Mouse (Mus musculus) forebrain, embryonic 15.5 days (tissue): Measurements from ENCODE around the gene Edn1. TPM values are rescaled to one million over a fixed set of nuclear protein-coding genes. Genes with fewer than 3 reads are reported as not detected.

Source experiments
- ATAC-seq: fragments of 200-750 bp; cut with Nextera tagmentation; replicated peaks from 2 replicates; pipeline ENCODE4 v1.8.0; 2017; ENCODE audit warnings: mild to moderate bottlenecking, moderate TSS enrichment, moderate library complexity
- H3K27ac ChIP-seq: fragments of 300-500 bp; sonication (generic); replicated peaks from 2 replicates; pipeline ENCODE4 v1.5.1; 2015; ENCODE audit warnings: mild to moderate bottlenecking, inconsistent platforms
- H3K27me3 ChIP-seq: fragments of 300-500 bp; sonication (generic); 2 replicates; pipeline ENCODE4 v1.6.1; 2015; ENCODE audit warnings: inconsistent platforms
- H3K36me3 ChIP-seq: fragments of 300-500 bp; sonication (generic); 2 replicates; pipeline ENCODE4 v1.6.1; 2015; ENCODE audit warnings: mild to moderate bottlenecking, inconsistent platforms
- H3K4me1 ChIP-seq: fragments of 300-500 bp; sonication (generic); 2 replicates; pipeline ENCODE4 v1.6.1; 2015; ENCODE audit warnings: inconsistent platforms
- H3K4me2 ChIP-seq: fragments of 300-500 bp; sonication (generic); replicated peaks from 2 replicates; pipeline ENCODE4 v1.6.1; 2015; ENCODE audit warnings: mild to moderate bottlenecking, inconsistent platforms
- H3K4me3 ChIP-seq: fragments of 300-500 bp; sonication (generic); 2 replicates; pipeline ENCODE4 v1.5.1; 2015; ENCODE audit warnings: mild to moderate bottlenecking, inconsistent platforms
- H3K9ac ChIP-seq: fragments of 300-500 bp; sonication (generic); replicated peaks from 2 replicates; pipeline ENCODE4 v1.6.1; 2015; ENCODE audit warnings: mild to moderate bottlenecking, inconsistent platforms
- H3K9me3 ChIP-seq: fragments of 300-500 bp; sonication (generic); 2 replicates; pipeline ENCODE4 v1.6.1; 2016; ENCODE audit warnings: inconsistent platforms
- WGBS: fragments of 180-500 bp; shearing (Covaris S2); methylation state at CpG from one replicate; pipeline ENCODE4 v1.1.7; 2015; ENCODE audit warnings: mixed read lengths; 5-methylcytosine and 5-hydroxymethylcytosine counted together
- polyA plus RNA-seq: library from polyadenylated mRNA; unstranded; fragments of >200 nt; fragmentation: Nextera tagmentation; extraction: Ambion mirVana; gene quantifications from 2 replicates; pipeline ENCODE4 v1.2.1, GENCODE M21; 2015

The Edn1 gene
- polyA plus RNA-seq, 1 experiment from 2014 or later = 1.4 TPM

DNA sequence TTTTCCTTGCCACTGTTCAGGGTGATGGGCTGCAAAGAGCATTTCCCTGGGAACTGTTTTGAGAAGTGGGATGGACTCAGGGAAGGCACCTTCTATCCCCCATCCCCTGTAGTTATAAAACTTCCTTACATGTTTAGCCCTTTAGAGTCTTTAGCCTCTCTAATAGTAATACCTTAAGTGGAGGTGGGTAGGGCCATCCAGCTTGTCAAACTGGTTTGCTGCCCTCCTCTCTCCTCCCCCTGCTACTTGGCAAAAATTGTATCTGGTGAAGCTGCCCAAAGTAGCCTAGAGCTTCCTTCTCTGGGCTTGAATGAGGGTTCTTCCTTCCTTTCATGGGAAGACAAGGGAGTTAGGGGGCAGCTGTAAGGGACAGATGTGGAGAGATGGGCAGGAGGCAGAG is 2.5 kb upstream of the Edn1 start:
- H3K4me3 ChIP-seq = no peak overlapping the region
- H3K9ac ChIP-seq = no peak overlapping the region
- no peak overlapping the region for H3K4me2 ChIP-seq
- no peaks in the 10 kb centered on the region for H3K36me3 ChIP-seq
- H3K27ac ChIP-seq = no peak overlapping the region
- ATAC-seq = no peak
- H3K4me1 ChIP-seq = peaks cover 19% of the 10 kb centered on the region
- H3K9me3 ChIP-seq = no peaks in the 10 kb centered on the region
- H3K27me3 ChIP-seq = peaks cover 9% of the 10 kb centered on the region; the same call in 1 of the 2 replicates

DNA sequence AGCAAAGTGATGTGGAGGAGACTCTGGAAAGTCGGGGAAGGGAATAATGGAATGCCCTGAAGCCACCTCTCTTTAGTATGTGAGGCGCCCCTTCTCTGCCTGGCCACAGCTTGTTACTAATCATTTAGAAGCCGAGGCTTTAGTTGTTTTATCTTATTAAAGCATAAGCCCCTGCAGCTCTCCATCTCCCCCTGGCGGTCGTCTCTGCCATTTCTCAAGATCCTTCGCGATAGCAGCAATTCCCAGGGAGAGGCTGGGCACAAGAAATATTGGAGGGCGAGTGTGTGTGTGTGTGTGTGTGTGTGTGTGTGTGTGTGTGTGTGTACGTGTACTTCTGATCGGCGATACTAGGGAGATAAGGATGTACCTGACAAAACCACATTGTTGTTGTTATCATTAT is 709 bp upstream of the Edn1 start:
- peaks cover 16% of the 10 kb centered on the region; the same call in 1 of the 2 replicates for H3K27me3 ChIP-seq
- peak; percentile 62; the same call in 1 of the 2 replicates for ATAC-seq
- under 1% methylated on average over 11 of the region's 11 CpGs for WGBS
- peak overlapping the region; percentile 84 for H3K4me2 ChIP-seq
- H3K9me3 ChIP-seq = no peaks in the 10 kb centered on the region
- peaks cover 19% of the 10 kb centered on the region for H3K4me1 ChIP-seq
- H3K9ac ChIP-seq = no peak overlapping the region
- no peaks in the 10 kb centered on the region for H3K36me3 ChIP-seq
- peak overlapping the region; percentile 42 for H3K4me3 ChIP-seq
- H3K27ac ChIP-seq = no peak overlapping the region

DNA sequence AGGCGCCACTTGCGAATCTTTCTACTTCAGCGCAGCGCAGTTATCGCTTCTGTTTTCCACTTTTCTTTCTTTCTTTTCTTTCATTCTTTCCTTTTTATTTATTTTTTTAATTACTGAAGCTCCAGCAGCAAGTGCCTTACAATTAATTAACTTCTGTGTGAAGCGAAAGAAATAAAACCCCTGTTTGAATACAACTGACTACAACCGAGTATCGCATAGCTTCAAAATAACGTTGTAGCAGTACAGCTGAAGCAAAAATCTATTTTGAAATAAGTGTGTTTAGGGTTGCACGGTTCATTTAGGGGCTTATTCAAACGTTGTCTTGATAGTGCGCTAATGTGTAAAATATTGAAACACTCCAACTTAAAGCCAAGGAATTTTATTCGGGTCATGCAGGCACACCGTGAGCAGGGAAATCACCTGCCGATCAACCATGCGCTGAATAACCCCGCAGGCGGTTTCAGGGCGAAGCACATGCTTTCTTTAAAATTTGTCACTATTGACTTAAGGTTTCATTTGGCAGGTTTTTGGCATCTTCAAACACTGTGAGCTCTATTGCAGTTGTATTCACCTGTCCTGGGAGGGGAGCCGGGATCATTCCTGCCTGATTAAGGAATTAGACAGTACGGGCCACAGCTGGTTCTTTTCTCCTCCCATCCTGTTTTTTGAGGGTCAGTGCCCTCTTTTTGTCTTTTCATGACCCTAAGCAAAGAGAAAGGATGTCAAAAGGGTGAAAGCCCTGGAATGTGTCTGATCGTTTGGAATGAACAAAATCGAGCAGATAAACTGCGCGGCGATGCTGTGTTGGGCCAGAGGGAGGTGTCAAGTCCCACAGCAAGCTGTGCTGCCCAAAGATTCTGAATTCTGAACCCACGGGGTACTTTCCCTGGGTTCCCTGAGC is 935 bp downstream of the Edn1 start:
- no peak for ATAC-seq
- no peaks in the 10 kb centered on the region for H3K36me3 ChIP-seq
- H3K9me3 ChIP-seq = no peaks in the 10 kb centered on the region
- H3K27me3 ChIP-seq = peaks cover 16% of the 10 kb centered on the region; the same call in 1 of the 2 replicates
- H3K4me3 ChIP-seq = peak overlapping the region; percentile 42
- peak overlapping the region; percentile 84 for H3K4me2 ChIP-seq
- 4% methylated on average over 27 of the region's 27 CpGs for WGBS
- peak overlapping the region; percentile 38; the same call in 1 of the 2 replicates for H3K9ac ChIP-seq
- H3K27ac ChIP-seq = no peak overlapping the region
- H3K4me1 ChIP-seq = peaks cover 19% of the 10 kb centered on the region

DNA sequence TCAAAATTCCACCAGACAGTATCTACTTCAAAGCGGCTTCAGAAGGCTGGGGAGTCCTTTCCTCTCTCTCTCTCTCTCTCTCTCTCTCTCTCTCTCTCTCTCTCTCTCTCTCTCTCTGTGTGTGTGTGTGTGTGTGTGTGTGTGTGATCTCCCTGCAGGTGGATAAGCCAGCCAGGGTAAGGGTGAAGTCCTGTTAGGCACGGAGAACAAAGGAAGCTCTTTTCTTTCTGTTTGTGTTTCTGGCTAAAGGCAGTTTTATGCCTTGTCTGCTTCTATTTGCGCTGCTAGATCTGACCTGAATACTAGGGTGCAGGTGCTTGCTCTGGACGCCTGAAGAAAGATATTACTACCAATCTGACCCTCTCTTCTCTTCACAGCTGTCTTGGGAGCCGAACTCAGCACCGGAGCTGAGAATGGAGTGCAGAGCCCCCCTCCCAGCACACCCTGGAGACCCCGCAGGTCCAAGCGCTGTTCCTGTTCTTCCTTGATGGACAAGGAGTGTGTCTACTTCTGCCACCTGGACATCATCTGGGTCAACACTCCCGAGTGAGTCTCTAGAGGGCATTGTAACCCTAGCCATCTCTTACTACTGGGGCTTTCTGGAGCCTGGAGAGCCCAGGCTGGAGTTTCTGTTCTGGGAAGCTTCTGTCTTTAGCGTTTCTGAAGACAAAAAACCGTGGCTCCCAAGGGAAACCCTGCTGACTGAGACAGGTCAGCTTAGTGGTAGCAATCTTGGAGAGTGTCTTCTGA is 2.1 kb downstream of the Edn1 start:
- WGBS = 21% methylated on average over 11 of the region's 11 CpGs
- H3K9me3 ChIP-seq = no peaks in the 10 kb centered on the region
- no peak overlapping the region for H3K4me2 ChIP-seq
- ATAC-seq = no peak
- H3K36me3 ChIP-seq = no peaks in the 10 kb centered on the region
- H3K9ac ChIP-seq = no peak overlapping the region
- H3K4me1 ChIP-seq = peaks cover 19% of the 10 kb centered on the region
- H3K4me3 ChIP-seq = no peak overlapping the region
- no peak overlapping the region for H3K27ac ChIP-seq
- H3K27me3 ChIP-seq = peaks cover 16% of the 10 kb centered on the region; the same call in 1 of the 2 replicates

DNA sequence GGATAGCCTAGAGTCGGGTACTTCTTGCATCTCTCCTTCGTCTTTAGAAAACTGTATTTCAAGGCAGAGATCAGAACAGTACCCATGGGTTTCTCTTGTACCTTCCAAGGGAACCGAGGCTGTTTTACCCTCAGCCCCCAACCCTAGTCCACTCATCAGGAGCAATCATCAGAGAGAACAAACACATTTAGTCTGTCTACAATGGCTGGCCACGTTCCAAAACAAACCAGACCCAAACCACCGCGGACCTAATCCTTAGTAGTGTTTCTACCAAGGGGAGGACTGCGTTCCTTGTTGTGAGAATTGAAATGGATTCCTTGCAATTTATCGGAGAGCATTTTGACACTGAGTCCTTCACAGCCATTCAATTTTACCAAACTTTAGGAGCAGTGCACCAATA is 2.9 kb downstream of the Edn1 start:
- WGBS = 77% methylated on average over 8 of the region's 8 CpGs
- no peak for ATAC-seq
- peaks cover 16% of the 10 kb centered on the region; the same call in 1 of the 2 replicates for H3K27me3 ChIP-seq

DNA sequence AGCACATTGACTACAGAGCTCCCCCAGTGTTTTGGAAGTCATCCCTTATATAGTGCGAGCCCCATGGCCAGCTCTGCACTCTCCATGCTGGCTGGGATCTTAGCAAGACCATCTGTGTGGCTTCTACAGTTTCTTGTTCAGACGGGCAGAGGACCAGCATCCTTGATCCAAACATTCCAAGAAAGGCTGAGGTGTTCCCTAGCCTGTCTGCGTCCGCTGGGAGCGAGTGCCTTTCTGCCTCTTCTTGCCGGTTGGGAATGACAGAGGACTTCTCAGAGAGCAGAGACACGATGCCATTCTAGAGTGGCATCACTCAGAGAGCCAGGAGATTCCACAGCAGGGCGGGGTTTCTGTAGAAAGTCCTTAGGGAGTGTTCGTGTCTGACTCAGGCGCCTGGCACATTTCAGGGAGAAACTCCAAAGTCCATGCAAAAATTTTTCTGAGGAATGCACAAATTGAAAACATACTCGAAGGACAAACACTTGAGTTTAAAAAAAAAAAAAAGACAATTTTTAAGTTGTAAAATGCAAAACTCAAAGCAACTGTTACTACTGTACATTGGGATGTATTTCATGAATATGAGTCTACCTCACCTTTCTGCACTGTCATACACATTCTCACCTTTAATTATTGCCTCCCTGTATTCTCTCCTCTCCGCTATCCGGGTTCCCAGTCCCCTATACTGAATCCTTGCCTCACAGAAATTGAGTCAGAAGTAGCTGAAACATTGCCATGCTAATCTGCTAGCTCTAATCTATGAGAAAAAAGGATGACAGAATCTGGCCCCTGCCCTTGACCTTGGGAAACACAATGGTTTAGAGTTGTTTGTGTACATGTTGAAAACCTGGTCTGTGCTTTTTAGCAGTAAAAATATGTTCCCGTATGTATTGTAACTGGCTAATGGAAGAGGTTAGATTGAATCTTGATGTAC is 5.9 kb downstream of the Edn1 start:
- Histone ChIP-seq H3K4me3 (no peak overlapping the region), H3K4me1 (peaks cover 5% of the 10 kb centered on the region), H3K27ac (no peak overlapping the region), H3K9me3 (no peaks in the 10 kb centered on the region), H3K9ac (no peak overlapping the region), H3K36me3 (no peaks in the 10 kb centered on the region), H3K4me2 (no peak overlapping the region), H3K27me3 (peaks cover 16% of the 10 kb centered on the region; the same call in 1 of the 2 replicates)
- no peak for ATAC-seq
- 73% methylated on average over 14 of the region's 14 CpGs for WGBS

More for the DNA sequence above, 2.9 kb downstream of the Edn1 start:
- H3K27ac ChIP-seq = no peak overlapping the region
- H3K4me2 ChIP-seq = no peak overlapping the region
- no peak overlapping the region for H3K9ac ChIP-seq
- H3K36me3 ChIP-seq = no peaks in the 10 kb centered on the region
- no peaks in the 10 kb centered on the region for H3K9me3 ChIP-seq
- peaks cover 19% of the 10 kb centered on the region for H3K4me1 ChIP-seq
- H3K4me3 ChIP-seq = no peak overlapping the region

DNA sequence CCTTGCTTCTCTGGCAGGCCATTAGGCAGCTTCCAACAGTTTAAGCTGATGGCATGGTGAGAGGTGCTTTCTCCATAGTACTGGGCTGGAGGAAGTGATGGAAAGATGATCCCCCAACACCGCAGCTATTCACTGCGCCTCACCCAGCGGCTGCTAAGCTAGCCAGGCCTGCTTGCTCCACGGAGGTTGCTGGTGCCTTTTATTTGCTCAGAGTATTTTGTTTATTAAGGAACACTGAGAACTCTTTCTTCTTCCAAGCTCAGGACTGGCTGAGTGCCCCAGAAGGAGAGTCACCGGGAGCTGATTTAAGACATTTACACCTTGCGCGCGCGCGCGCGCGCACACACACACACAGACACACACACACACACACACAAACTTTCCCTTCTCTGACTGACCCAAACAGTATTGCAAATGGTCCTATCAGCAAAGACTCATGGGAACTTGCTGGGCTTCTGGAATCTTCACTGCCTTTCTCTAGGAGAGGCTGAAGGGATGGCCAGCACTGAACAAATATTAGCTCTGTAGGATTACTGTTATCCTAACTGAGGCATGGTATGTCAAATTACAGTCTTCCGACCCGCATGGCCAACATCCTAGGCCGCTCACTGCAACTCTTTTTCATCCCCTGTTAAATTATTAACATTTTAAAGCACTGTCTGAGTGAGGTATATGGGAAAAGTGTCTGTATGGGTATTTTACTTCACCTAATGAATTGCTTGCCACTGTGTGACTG is 7.3 kb downstream of the Edn1 start:
- Histone ChIP-seq H3K27me3 (peaks cover 8% of the 10 kb centered on the region; the same call in 1 of the 2 replicates), H3K9ac (no peak overlapping the region), H3K4me2 (no peak overlapping the region), H3K27ac (no peak overlapping the region), H3K4me1 (no peaks in the 10 kb centered on the region), H3K4me3 (no peak overlapping the region), H3K36me3 (no peaks in the 10 kb centered on the region), H3K9me3 (no peaks in the 10 kb centered on the region)
- WGBS = 71% methylated on average over 16 of the region's 16 CpGs
- ATAC-seq = no peak

DNA sequence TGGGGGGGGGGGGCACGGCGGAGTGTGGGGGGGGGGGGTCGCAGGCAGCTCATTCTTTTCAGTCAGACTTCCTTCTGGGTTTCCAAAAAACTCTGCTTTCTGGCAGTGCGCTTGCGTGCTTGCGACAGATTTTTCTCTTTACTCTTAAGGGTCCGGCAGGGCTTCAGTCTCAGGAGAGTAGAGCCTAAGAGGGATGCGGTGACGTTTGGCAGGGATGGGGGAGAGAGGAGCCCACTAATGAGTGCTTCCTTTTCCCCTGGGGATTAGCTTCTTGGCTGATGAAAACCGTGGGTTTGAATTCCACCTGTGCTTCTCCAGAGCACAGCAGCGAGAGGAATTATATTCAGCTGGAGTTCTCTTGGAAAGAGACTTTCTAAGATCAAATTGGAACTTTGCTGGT is 8.5 kb downstream of the Edn1 start:
- ATAC-seq = no peak
- Histone ChIP-seq H3K27ac (no peak overlapping the region), H3K4me3 (no peak overlapping the region), H3K27me3 (0 out of 2 replicates have a peak, but pooled peaks cover 4% of the 10 kb centered on the region), H3K4me2 (no peak overlapping the region), H3K36me3 (no peaks in the 10 kb centered on the region), H3K4me1 (no peaks in the 10 kb centered on the region), H3K9me3 (no peaks in the 10 kb centered on the region), H3K9ac (no peak overlapping the region)
- WGBS = 20% methylated on average over 11 of the region's 11 CpGs

DNA sequence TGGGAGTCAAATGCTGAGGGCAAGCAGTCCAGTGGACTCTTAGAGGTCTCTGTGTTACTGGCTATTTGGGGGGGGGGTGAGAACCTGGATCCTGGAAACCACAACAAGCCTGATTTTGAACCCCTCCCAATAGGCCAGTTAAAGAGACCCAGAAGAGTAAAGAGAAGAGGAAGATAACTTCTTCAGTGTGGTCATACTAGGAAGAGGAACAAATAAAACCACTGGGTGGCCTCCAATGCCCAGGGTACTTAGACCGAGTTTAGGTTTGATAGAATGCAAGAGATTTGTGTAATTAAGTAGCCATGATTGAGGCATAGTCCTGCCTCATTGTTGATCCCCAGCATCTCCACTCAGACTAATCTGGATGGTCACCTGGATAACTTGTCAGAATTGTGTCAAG is 14.4 kb downstream of the Edn1 start:
- no peak for ATAC-seq
- Histone ChIP-seq H3K4me1 (no peaks in the 10 kb centered on the region), H3K27me3 (no peaks in the 10 kb centered on the region), H3K4me3 (no peak overlapping the region), H3K9me3 (no peaks in the 10 kb centered on the region), H3K36me3 (no peaks in the 10 kb centered on the region), H3K4me2 (no peak overlapping the region), H3K27ac (no peak overlapping the region), H3K9ac (no peak overlapping the region)
- WGBS = 65% methylated on average over 1 of the region's 1 CpGs

DNA sequence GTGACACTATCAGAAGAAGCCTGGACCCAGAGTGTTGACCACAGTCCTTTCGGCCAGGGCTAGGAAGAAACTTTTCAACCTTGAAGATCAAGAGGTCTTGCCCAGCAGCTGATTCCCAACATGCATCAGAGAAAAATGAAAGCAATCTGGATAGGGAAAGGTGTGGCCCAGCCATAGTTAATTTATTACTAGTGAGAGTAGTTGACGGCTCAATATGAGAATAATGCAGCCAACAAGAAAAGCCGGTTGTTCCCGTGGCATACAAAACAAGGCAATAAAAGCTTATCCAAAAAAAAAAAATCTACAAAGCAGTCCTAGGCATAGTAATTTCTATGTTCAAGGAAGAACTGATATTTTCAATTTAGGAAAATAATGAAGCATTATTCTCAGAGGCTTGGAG is 16.5 kb downstream of the Edn1 start:
- H3K27me3 ChIP-seq = no peaks in the 10 kb centered on the region
- ATAC-seq = no peak
- H3K4me2 ChIP-seq = no peak overlapping the region
- no peak overlapping the region for H3K27ac ChIP-seq
- H3K9me3 ChIP-seq = no peaks in the 10 kb centered on the region
- H3K36me3 ChIP-seq = no peaks in the 10 kb centered on the region
- H3K9ac ChIP-seq = no peak overlapping the region
- no peaks in the 10 kb centered on the region for H3K4me1 ChIP-seq
- WGBS = 92% methylated on average over 4 of the region's 4 CpGs
- H3K4me3 ChIP-seq = no peak overlapping the region

DNA sequence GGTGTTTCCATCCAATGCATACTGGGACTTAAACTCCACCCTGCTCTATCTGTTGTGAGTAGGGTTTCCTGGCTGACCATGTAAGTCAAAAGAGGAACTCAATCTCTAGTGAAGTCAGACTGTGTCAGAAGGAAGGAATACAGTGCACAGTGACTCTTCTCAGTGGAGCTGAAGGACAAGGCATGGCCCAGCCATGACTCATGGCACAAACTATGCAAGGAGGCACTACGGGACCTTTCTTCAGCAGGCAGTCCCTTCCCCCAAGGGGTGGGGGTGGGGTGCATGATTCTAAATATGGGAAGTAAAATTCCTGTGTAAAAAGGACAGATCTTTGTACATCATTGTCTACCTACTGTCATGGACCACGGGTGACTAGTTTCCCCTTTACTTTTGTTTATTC is 27.3 kb downstream of the Edn1 start:
- ATAC-seq = no peak
- WGBS = 94% methylated on average over 2 of the region's 2 CpGs

More for the DNA sequence above, 27.3 kb downstream of the Edn1 start:
- Histone ChIP-seq H3K27me3 (no peaks in the 10 kb centered on the region), H3K36me3 (no peaks in the 10 kb centered on the region), H3K9me3 (no peaks in the 10 kb centered on the region), H3K4me3 (no peak overlapping the region), H3K9ac (no peak overlapping the region), H3K4me1 (no peaks in the 10 kb centered on the region), H3K27ac (no peak overlapping the region), H3K4me2 (no peak overlapping the region)
